Mouse (Mus musculus) ES-E14 (cell line): ENCODE measurements around the gene Pten. TPM values are rescaled to one million over a fixed set of nuclear protein-coding genes. Genes with fewer than 3 reads are reported as not detected.
A peak's percentile ranks its signal among the peaks of the same experiment; 100 is the strongest.

ENCODE experiments used
- DNase-seq: peaks from one replicate; pipeline ENCODE4 v3.0.0-alpha.2; 2013; ENCODE audit warnings: low read depth, low spot score
- H3K27ac ChIP-seq: 2 replicates; pipeline ENCODE4 v1.5.1; 2012; ENCODE audit warnings: low read depth, mild to moderate bottlenecking, low read length, moderate library complexity, mixed read lengths; ENCODE audit not compliant: poor library complexity, insufficient read depth, severe bottlenecking
- H3K36me3 ChIP-seq: 2 replicates; pipeline ENCODE4 v1.6.1; 2012; ENCODE audit warnings: mild to moderate bottlenecking, low read length, moderate library complexity, mixed read lengths; ENCODE audit not compliant: control insufficient read depth, poor library complexity, insufficient read depth, severe bottlenecking
- H3K4me1 ChIP-seq, 2 experiments: fragments of 150-350 bp in 1 of 2; sonication (generic) in 1 of 2; 2 replicates each; pipeline ENCODE4 v1.6.1; 2012; ENCODE audit warnings: low read length in 2 of 2, mild to moderate bottlenecking in 1 of 2, mixed read lengths in 1 of 2; ENCODE audit not compliant: control insufficient read depth in 2 of 2, insufficient read depth in 2 of 2, poor library complexity in 1 of 2
- H3K4me3 ChIP-seq, 2 experiments: fragments of 150-350 bp in 1 of 2; sonication (generic) in 1 of 2; 2 replicates each; pipeline ENCODE4 v1.5.1; 2012; ENCODE audit warnings: low read length in 2 of 2, low read depth in 1 of 2, mild to moderate bottlenecking in 1 of 2, mixed read lengths in 1 of 2; ENCODE audit not compliant: insufficient read depth in 1 of 2, poor library complexity in 1 of 2, severe bottlenecking in 1 of 2
- H3K9ac ChIP-seq: 2 replicates; pipeline ENCODE4 v1.6.1; 2012; ENCODE audit warnings: low read depth, mild to moderate bottlenecking, low read length, mixed read lengths; ENCODE audit not compliant: poor library complexity, insufficient read depth, severe bottlenecking
- H3K9me3 ChIP-seq: fragments of 150-350 bp; sonication (generic); 2 replicates; pipeline ENCODE4 v1.6.1; 2012; ENCODE audit warnings: low read depth, mild to moderate bottlenecking, low read length; ENCODE audit not compliant: control insufficient read depth, insufficient read depth
- CHD2 ChIP-seq: IDR thresholded peaks from 2 replicates; pipeline ENCODE4 v1.6.1; 2014; ENCODE audit warnings: mild to moderate bottlenecking, low read depth, low read length, inconsistent platforms
- HCFC1 ChIP-seq: IDR thresholded peaks from 2 replicates; pipeline ENCODE4 v1.6.1; 2012; ENCODE audit warnings: low read length, inconsistent platforms, borderline replicate concordance; ENCODE audit not compliant: insufficient read depth
- MAFK ChIP-seq: IDR thresholded peaks from 2 replicates; pipeline ENCODE4 v1.6.1; 2014; ENCODE audit warnings: mild to moderate bottlenecking, low read depth, low read length, inconsistent platforms; ENCODE audit not compliant: insufficient read depth
- ZC3H11A ChIP-seq: IDR thresholded peaks from 2 replicates; pipeline ENCODE4 v1.6.1; 2012; ENCODE audit warnings: low read depth, mild to moderate bottlenecking, inconsistent platforms, low read length, borderline replicate concordance
- ZNF384 ChIP-seq: IDR thresholded peaks from 2 replicates; pipeline ENCODE4 v1.6.1; 2012; ENCODE audit warnings: low read depth, low read length, inconsistent platforms
- in situ Hi-C, 2 experiments: fragments of 600-800 bp; cut with MboI; formaldehyde crosslinking; loops; one replicate each; pipeline ENCODE4 v1.15.1; 2025; ENCODE audit warnings: low sequenced_read_pairs in 2 of 2, inconsistent platforms in 1 of 2; ENCODE audit not compliant: unreplicated experiment in 2 of 2
- total RNA-seq: library from RNA; depleted of rRNA; stranded (reverse); fragments of 300-350 nt; gene quantifications from 2 replicates; pipeline ENCODE4 v1.2.3, GENCODE M21; 2012

Pten gene
- total RNA-seq, 1 experiment: 70.8 TPM

- H3K9ac ChIP-seq: peak overlapping the region; percentile 92
- TF ChIP-seq MAFK (no peak), ZNF384 (no peak), ZC3H11A (no peak), HCFC1 (no peak), CHD2 (no peak)
- peaks cover 2% of the 10 kb centered on the region in 2 experiments; a peak in 2 of 4 replicates for H3K4me1 ChIP-seq
- DNase-seq: no peak
- H3K4me3 ChIP-seq: peak overlapping the region; percentile 84 to 89
- H3K36me3 ChIP-seq: peaks cover 3% of the 10 kb centered on the region; the same call in 1 of the 2 replicates
- in situ Hi-C loops: loop anchor here in 1 of 2 experiments (25.0 kb wide), 1 partner anchor 525 kb away; no protein-coding TSS in a partner anchor
- no peaks in the 10 kb centered on the region for H3K9me3 ChIP-seq
- H3K27ac ChIP-seq: peak overlapping the region; percentile 70; the same call in 1 of the 2 replicates
Observed at GRCm38 (mm10) chr19:32712588-32713042, 44.7 kb upstream of the Pten start.

- no peak for DNase-seq
- Histone ChIP-seq H3K4me1 (peaks cover under 1 to 2% of the 10 kb centered on the region in 2 experiments; a peak in 1 of 4 replicates), H3K36me3 (peaks cover 3% of the 10 kb centered on the region; the same call in 1 of the 2 replicates), H3K9ac (no peak overlapping the region), H3K27ac (no peak overlapping the region), H3K4me3 (no peak overlapping the region), H3K9me3 (no peaks in the 10 kb centered on the region)
- no peak for TF ChIP-seq ZC3H11A
- no peak for TF ChIP-seq MAFK
- no peak for TF ChIP-seq ZNF384
- no peak for TF ChIP-seq CHD2
- TF ChIP-seq HCFC1: no peak
- in situ Hi-C loops: loop anchor here in 1 of 2 experiments (25.0 kb wide), 1 partner anchor 524 kb away; no protein-coding TSS in a partner anchor
Observed at GRCm38 (mm10) chr19:32713471-32713870, 43.8 kb upstream of the Pten start.

GRCm38 (mm10) chr19:32715201-32715600 is 42.1 kb upstream of the Pten start:
- H3K9ac ChIP-seq: no peak overlapping the region
- no peaks in the 10 kb centered on the region for H3K9me3 ChIP-seq
- TF ChIP-seq HCFC1: no peak
- no peak for TF ChIP-seq CHD2
- peak; percentile 82 for TF ChIP-seq ZC3H11A
- TF ChIP-seq ZNF384: no peak
- no peaks in the 10 kb centered on the region for H3K36me3 ChIP-seq
- H3K4me3 ChIP-seq: no peak overlapping the region
- no peak for DNase-seq
- no peak overlapping the region for H3K27ac ChIP-seq
- in situ Hi-C loops: loop anchor here (5.0 to 25.0 kb wide), 3 partner anchors 512 to 647 kb away; no protein-coding TSS in a partner anchor
- no peaks in the 10 kb centered on the region for H3K4me1 ChIP-seq

GRCm38 (mm10) chr19:32715681-32716080 is 41.6 kb upstream of the Pten start:
- Histone ChIP-seq H3K27ac (no peak overlapping the region), H3K36me3 (no peaks in the 10 kb centered on the region), H3K4me1 (no peaks in the 10 kb centered on the region), H3K9me3 (no peaks in the 10 kb centered on the region), H3K9ac (no peak overlapping the region), H3K4me3 (no peak overlapping the region)
- in situ Hi-C loops: loop anchor here (5.0 to 25.0 kb wide), 3 partner anchors 512 to 647 kb away; no protein-coding TSS in a partner anchor
- DNase-seq: no peak
- no peak for TF ChIP-seq HCFC1
- TF ChIP-seq CHD2: no peak
- TF ChIP-seq ZNF384: no peak
- no peak for TF ChIP-seq MAFK
- no peak for TF ChIP-seq ZC3H11A

- TF ChIP-seq HCFC1 (no peak), ZNF384 (peak; percentile 54; the same call in 1 of the 2 replicates)
- H3K27ac ChIP-seq: no peak overlapping the region
- no peak for DNase-seq
- H3K36me3 ChIP-seq: no peaks in the 10 kb centered on the region
- H3K9ac ChIP-seq: no peak overlapping the region
- in situ Hi-C loops: loop anchor here (5.0 to 25.0 kb wide), 3 partner anchors 510 to 645 kb away; no protein-coding TSS in a partner anchor
- no peaks in the 10 kb centered on the region for H3K9me3 ChIP-seq
- H3K4me1 ChIP-seq: no peaks in the 10 kb centered on the region
- no peak overlapping the region for H3K4me3 ChIP-seq
Observed at GRCm38 (mm10) chr19:32717590-32717989, 39.7 kb upstream of the Pten start.
